Mouse (Mus musculus) adrenal gland, postnatal 25 days (tissue): ENCODE data around the gene Slc29a1. TPM values are rescaled to one million over a fixed set of nuclear protein-coding genes. Genes with fewer than 3 reads are reported as not detected.
A peak's percentile ranks its signal among the peaks of the same experiment; 100 is the strongest.

ENCODE experiments used
- DNase-seq: peaks from one replicate; pipeline ENCODE4 v3.0.0; 2021; ENCODE audit warnings: mixed read lengths
- total RNA-seq: library from RNA; stranded (reverse); gene quantifications from 2 replicates; pipeline ENCODE4 v1.2.3, GENCODE M21; 2021

Gene Slc29a1
- total RNA-seq, 1 experiment from 2014 or later, result 173 TPM

DNA sequence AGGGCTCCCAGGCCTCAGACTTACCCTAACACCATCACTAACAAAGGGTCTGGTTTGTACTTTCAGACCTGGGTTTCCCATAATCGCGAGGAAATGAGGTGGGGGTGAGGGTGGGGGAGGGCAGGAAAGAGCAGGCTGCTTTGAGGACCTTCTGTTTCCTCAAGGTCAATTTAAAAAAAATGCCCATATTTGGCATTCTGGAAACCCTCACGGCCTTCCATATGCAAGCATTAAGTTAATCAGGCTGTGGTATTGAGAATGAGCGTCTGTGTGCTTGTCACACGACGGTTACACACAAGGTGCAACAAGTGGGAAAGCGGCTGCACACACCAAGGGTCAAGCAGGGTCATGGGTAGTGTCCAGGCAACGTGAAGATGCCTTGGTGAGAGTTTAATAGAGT, 12.6 kb upstream of the Slc29a1 start:
- DNase-seq, result no peak

DNA sequence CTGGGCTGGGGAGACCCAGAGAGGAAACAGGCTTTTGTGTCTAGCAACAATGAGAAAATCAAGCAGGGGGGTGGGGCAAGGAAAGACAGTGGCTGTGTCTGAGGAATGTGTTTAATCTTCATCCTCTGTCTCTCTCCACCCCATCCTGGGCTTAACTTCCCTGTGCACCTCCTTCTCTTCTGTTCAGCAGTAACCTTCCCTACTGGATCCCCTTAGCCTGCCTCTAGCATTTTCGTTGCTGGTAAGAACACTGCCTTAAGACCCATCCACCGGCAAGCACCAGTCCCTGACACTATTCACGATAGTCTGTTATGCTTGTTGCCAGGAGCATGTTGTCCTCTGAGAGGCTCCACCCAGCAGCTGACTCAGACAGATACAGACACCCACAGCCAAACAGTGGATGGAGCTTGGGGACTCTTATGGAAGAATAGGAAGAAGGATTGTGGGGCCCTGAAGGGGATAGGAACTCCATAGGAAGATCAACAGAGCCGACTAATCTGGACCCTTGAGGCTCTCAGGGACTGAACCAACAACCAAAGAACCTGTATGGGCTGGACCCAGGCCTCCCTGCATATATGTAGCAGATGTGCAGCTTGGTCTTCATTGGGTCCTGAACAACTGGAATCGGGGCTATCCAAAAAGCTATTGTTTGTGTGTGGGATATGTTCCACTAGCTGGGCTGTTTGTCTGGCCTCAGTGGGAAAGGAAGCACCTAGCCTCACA, 10.9 kb upstream of the Slc29a1 start:
- no peak for DNase-seq

GRCm38 (mm10) chr17:45608396-45608795, 9.0 kb upstream of the Slc29a1 start:
- no peak for DNase-seq

GRCm38 (mm10) chr17:45606992-45607879, 7.8 kb upstream of the Slc29a1 start:
- DNase-seq, result no peak

- DNase-seq, result no peak
Measured at GRCm38 (mm10) chr17:45602984-45603383, 3.6 kb upstream of the Slc29a1 start.

DNA sequence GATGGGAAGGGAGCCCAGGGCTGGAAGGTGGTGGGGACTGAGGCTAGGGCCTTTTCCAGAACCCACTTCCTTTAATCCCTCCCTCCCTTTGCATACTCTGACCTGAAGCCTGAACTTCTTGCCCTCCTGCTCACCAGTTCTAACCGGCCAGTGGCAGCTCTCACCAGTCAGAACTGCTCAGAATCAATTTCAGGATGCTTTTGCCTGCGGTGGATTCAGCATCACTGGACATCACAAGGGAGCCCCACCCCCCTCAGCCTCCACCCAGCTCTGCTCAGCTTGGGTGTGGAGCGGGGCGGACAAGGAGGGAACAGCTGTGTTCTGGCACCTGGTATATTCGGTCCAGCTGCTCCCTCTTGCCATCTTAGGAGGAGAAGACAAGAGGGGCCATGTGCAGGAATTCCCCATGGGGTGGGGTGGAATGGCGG, 2.5 kb upstream of the Slc29a1 start, which contains the start of gene Mymx:
Mymx (minus strand) TSS at position 226 of the 428 bp plus-strand sequence.
- DNase-seq, result no peak

DNA sequence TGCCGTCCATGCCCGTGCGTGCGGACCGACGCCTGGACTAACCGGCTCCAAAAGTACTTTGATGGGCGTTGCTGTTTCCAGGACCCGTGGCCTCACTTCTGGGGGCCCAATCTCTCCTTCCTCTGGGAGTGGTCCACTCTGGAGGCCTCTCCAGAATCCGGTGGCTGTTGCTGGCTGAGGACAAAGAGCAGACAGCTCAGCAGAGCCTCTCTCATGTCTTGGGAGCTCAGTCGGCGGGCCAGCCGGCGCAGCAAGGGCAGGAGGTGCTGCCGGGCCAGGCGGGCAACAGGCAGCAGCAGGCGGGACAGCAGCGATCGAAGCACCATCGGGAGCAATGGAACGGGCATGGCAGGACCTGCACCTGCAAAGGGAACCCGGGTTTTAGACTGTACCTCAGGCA, 1.9 kb upstream of the Slc29a1 start:
- no peak for DNase-seq

GRCm38 (mm10) chr17:45600267-45600666, 861 bp upstream of the Slc29a1 start:
- no peak for DNase-seq

GRCm38 (mm10) chr17:45598891-45599290, 515 bp downstream of the Slc29a1 start:
- DNase-seq, result no peak

DNA sequence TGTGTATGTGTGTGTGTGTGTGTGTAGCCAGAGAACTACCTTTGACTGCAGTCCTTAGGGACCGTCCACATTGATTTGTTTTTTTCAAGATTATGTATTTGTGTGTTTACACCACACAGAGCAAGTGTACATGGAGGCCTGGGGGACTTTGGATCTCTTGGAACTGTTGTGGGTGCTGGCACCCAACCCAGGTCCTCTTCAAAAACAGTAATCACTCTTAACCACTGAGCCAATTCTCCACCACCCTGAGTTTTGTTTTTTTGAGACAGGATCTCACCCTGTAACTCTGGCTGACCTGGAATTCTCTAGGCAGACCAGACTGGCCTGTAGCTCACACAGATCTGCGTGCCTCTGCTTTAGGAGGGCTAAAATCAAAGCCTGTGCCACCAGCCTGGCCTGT, 1.0 kb downstream of the Slc29a1 start:
- no peak for DNase-seq

DNA sequence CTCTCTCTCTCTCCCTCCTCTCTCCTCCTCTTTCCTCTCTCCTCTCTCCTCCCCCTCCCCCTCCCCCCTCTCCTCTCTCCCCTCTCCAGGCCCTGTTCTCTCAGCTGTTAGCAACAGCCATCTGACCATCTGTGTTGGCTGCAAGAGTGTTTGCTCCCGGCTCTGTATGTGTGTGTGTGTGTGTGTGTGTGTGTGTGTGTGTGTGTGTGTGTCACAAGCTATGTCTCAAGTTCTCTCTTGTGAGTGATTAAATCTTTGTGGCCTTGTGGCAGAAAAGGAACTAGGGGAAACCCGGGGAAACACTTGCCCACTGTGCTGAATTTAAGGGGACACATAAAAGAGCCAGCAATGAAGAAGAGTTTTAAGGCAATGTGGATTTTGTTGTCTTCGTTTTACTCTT, 1.6 kb downstream of the Slc29a1 start:
- DNase-seq, result peak; percentile 35

- peak; percentile 85 for DNase-seq
Measured at GRCm38 (mm10) chr17:45596631-45597396, 2.6 kb downstream of the Slc29a1 start.

- no peak for DNase-seq
Measured at GRCm38 (mm10) chr17:45595736-45596390, 3.5 kb downstream of the Slc29a1 start.

DNA sequence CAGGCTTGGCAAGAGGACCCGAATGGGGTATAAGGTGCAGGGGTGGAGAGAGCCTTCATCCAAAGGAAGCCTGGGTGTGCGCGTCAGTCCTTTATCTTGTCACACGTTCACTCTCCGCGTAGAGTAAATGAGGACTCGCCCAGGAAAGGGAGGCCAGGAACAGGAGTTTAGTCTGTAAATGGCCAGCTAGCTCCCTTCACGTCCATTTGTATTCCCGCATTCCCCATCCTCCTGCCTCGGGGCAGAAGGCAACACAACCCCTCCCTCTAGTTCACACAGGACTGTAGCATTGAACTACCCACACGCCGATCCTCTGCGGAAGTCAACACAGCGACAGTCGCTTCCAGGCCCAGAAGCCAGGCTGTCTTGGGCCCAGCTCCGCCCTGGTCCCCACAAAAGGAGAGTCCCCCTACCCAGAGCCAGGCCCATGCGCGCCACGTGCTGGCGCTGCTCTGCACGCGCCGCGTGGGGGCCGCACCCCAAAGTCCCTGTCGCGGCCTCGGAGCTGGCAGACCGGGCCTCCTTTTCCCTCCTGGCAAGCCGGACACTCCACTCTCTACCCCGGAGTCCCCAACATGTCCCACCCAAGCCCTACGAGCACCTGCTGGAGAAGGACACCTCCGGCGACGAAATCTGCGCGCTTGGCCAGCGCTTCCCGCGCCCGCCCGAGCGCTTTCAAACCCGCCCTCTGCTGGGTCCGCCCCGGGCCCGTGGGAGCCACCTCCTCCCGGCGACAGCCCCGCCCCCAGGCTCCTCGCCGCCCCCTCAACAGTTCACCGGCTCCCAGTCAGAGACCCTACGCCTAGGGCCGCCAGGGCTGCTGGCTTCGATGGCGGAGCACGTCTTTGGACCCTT, 4.3 kb downstream of the Slc29a1 start:
- peak; percentile 86 for DNase-seq

DNA sequence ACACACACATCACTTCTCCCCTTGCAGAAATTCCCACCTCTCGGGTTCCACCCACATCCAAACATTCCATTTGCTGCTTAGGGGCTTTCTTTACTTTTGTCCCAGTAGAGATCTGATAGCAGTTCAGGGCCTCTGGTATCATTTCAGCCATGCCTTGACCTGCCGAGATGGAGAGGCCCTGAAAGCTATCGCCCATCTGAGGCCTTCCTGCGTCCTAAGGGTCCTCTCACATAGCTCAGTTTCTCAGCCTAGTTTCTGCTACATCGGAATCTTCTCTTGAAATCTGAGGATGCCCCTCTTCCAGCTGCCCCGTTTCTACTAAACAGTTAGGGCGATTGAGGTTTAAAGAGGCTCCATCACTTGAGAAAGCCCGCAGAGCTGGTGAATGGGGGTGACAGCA, 5.2 kb downstream of the Slc29a1 start:
- DNase-seq, result no peak

GRCm38 (mm10) chr17:45593479-45593878, 5.9 kb downstream of the Slc29a1 start:
- DNase-seq, result peak; percentile 22

- DNase-seq, result peak; percentile 30
Measured at GRCm38 (mm10) chr17:45592606-45593431, 6.6 kb downstream of the Slc29a1 start.

- DNase-seq, result peak; percentile 45
Measured at GRCm38 (mm10) chr17:45591701-45592605, 7.5 kb downstream of the Slc29a1 start.

- no peak for DNase-seq
Measured at GRCm38 (mm10) chr17:45590410-45590809, 9.0 kb downstream of the Slc29a1 start.
